Comparison of ENCODE assay signal across 12 mouse cellular contexts in the genomic region with DNA sequence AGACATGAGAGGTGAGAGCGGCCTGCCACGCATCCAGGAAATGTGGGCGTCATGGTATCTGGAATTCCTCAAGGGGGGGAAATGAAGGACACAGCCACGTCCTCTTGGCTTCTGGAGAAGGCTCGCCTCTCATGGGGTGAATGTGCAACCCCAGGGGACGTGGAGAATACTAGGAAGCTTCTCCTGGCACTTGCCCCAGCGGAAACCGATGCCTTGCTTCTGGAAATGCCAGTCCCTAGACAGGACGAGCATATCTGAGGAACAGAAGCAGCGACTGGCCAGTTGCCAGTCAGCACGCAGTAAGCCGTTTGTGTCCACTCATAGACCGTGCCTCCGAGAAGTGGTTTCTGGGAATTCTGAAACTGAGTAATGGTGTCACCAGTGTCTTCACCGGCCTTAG. TPM values are rescaled to one million over a fixed set of nuclear protein-coding genes. Genes with fewer than 3 reads are reported as not detected.
A peak's percentile ranks its signal among the peaks of the same experiment; 100 is the strongest.
DNase-seq lines count a peak whose midpoint lies in the region; ATAC-seq lines count a peak whose summit lies in the region.
"Had no signal": no experiment of that assay in that cellular context is flagged by ENCODE, and none has a peak within 500 bp of the region (broad histone marks: within the 10 kb centered on the region; RNA-seq: fewer than 3 reads in every experiment).

No protein-coding gene starts in this region.

- H3K4me2 ChIP-seq in heart, embryonic 11.5 days, result no peak overlapping the region
- H3K4me2 ChIP-seq: forebrain, embryonic 15.5 days had no signal

- no peak overlapping the region for H3K27ac ChIP-seq in heart, embryonic 11.5 days (ENCODE audit: low read depth, low read length)
- H3K27ac ChIP-seq: forebrain, embryonic 15.5 days; kidney, postnatal 0 days had no signal

- 51% methylated on average over 15 of the region's 15 CpGs for WGBS in heart, embryonic 11.5 days (ENCODE audit: insufficient replicate concordance)

- H3K9me3 ChIP-seq in heart, embryonic 11.5 days (replicated peaks; ENCODE audit: control insufficient read depth, low read length), result no peaks in the 10 kb centered on the region
- H3K9me3 ChIP-seq: forebrain, embryonic 15.5 days had no signal

- peaks cover 8% of the 10 kb centered on the region; the same call in 1 of the 2 replicates for H3K27me3 ChIP-seq in heart, embryonic 11.5 days (ENCODE audit: control insufficient read depth, insufficient read depth, low read length)
- H3K27me3 ChIP-seq: forebrain, embryonic 15.5 days had no signal

- no peak overlapping the region for H3K4me3 ChIP-seq in heart, embryonic 11.5 days (ENCODE audit: low read depth, low read length)
- H3K4me3 ChIP-seq: forebrain, embryonic 15.5 days had no signal

- peak; percentile 40 to 48 for DNase-seq in heart, adult 9 months (ENCODE audit: low spot score in 2 of 2)
- peak; percentile 50 for DNase-seq in adrenal gland, postnatal 14 days
- DNase-seq in brain, adult 2 months (ENCODE audit: low read depth, low spot score), result peak; percentile 25
- peak; percentile 58 for DNase-seq in kidney, adult 9 months
- DNase-seq in layer of hippocampus, postnatal 10 days (ENCODE audit: low spot score in 2 of 2), result no peak
- DNase-seq: left cerebral cortex, postnatal 4 days; liver, postnatal 0 days; right cerebral cortex, postnatal 25 days had no signal

- H3K36me3 ChIP-seq in heart, embryonic 11.5 days (ENCODE audit: control insufficient read depth, insufficient read depth, low read length), result no peaks in the 10 kb centered on the region
- H3K36me3 ChIP-seq: forebrain, embryonic 15.5 days had no signal

- peaks cover 45% of the 10 kb centered on the region for H3K4me1 ChIP-seq in heart, embryonic 11.5 days (ENCODE audit: control insufficient read depth, insufficient read depth, low read length)
- H3K4me1 ChIP-seq: forebrain, embryonic 15.5 days had no signal

- H3K9ac ChIP-seq in heart, embryonic 11.5 days (ENCODE audit: low read depth, low read length), result no peak overlapping the region
- H3K9ac ChIP-seq: forebrain, embryonic 15.5 days; liver, postnatal 0 days had no signal

- no peak for ATAC-seq in heart, embryonic 11.5 days (replicated peaks; ENCODE audit: insufficient number of reproducible peaks, low FRiP score, low TSS enrichment)
- ATAC-seq in inflammation-experienced regulatory T-cells, adult 6 months, result no peak
- ATAC-seq: forebrain, embryonic 15.5 days; liver, postnatal 0 days had no signal

RNA-seq across cellular contexts. Expression of gene Crispld2, which starts 45.0 kb away (rescaled TPM):
- 1.7 and 2.8 TPM in 2 replicates for polyA plus RNA-seq in heart, embryonic 11.5 days (2014; fragmentation: Nextera tagmentation; extraction: Ambion mirVana)
- total RNA-seq in adrenal gland, postnatal 14 days (2021), result 6.9 and 8.3 TPM in 2 replicates
- under 1 TPM in 1 of 3 experiments, not detected in 2; 0.34 TPM for polyA plus RNA-seq in inflammation-experienced regulatory T-cells, adult 6 months (2017; shearing (Covaris generic))
- 1 to 10 TPM; 2.2 to 2.9 TPM for total RNA-seq in layer of hippocampus, postnatal 10 days (2021)

Comparison
In these comparisons a context has a peak if more than half of its experiments do, and no peak if none do; other contexts are left out.
1. DNase-seq: peak in heart, adult 9 months (2 of 2), adrenal gland, postnatal 14 days (single experiment), brain, adult 2 months (single experiment) and kidney, adult 9 months (single experiment); none in layer of hippocampus, postnatal 10 days (0 of 2).